In genomic region chr13:57016465-57017272, GRCm38 (mm10) we compare ENCODE assay signal across 17 mouse cellular contexts.
DNase-seq lines count a peak whose midpoint lies in the region; ATAC-seq lines count a peak whose summit lies in the region.
"Had no signal": no experiment of that assay in that cellular context is flagged by ENCODE, and none has a peak within 500 bp of the region (broad histone marks: within the 10 kb centered on the region; RNA-seq: fewer than 3 reads in every experiment).

No protein-coding gene starts in this region.

- H3K9me3 ChIP-seq in heart, embryonic 11.5 days (replicated peaks; ENCODE audit: control insufficient read depth, low read length) = no peaks in the 10 kb centered on the region
- H3K9me3 ChIP-seq in embryonic facial prominence, embryonic 12.5 days = no peaks in the 10 kb centered on the region
- no peaks in the 10 kb centered on the region for H3K9me3 ChIP-seq in midbrain, embryonic 11.5 days (ENCODE audit: control insufficient read depth, low read length)

- no peak overlapping the region for H3K4me2 ChIP-seq in heart, embryonic 11.5 days
- no peak overlapping the region for H3K4me2 ChIP-seq in embryonic facial prominence, embryonic 12.5 days (replicated peaks)
- H3K4me2 ChIP-seq in midbrain, embryonic 11.5 days = no peak overlapping the region

- no peak overlapping the region for H3K9ac ChIP-seq in heart, embryonic 11.5 days (ENCODE audit: low read depth, low read length)
- no peak overlapping the region for H3K9ac ChIP-seq in embryonic facial prominence, embryonic 12.5 days
- H3K9ac ChIP-seq in midbrain, embryonic 11.5 days (ENCODE audit: low read length) = no peak overlapping the region

- no peak overlapping the region for H3K4me3 ChIP-seq in heart, embryonic 11.5 days (ENCODE audit: low read depth, low read length)
- no peak overlapping the region for H3K4me3 ChIP-seq in embryonic facial prominence, embryonic 12.5 days
- no peak overlapping the region for H3K4me3 ChIP-seq in midbrain, embryonic 11.5 days (ENCODE audit: low read depth, low read length)

- 51% methylated on average over 13 of the region's 13 CpGs for WGBS in heart, embryonic 11.5 days (ENCODE audit: insufficient replicate concordance)
- WGBS in embryonic facial prominence, embryonic 12.5 days = 38% methylated on average over 13 of the region's 13 CpGs
- 58% methylated on average over 13 of the region's 13 CpGs for WGBS in midbrain, embryonic 11.5 days

- no peaks in the 10 kb centered on the region for H3K4me1 ChIP-seq in heart, embryonic 11.5 days (ENCODE audit: control insufficient read depth, insufficient read depth, low read length)
- peaks cover 12% of the 10 kb centered on the region for H3K4me1 ChIP-seq in embryonic facial prominence, embryonic 12.5 days
- no peaks in the 10 kb centered on the region; the same call in 1 of the 2 replicates for H3K4me1 ChIP-seq in midbrain, embryonic 11.5 days (ENCODE audit: control insufficient read depth, insufficient read depth, low read length)

- H3K36me3 ChIP-seq in heart, embryonic 11.5 days (ENCODE audit: control insufficient read depth, insufficient read depth, low read length) = no peaks in the 10 kb centered on the region
- no peaks in the 10 kb centered on the region for H3K36me3 ChIP-seq in embryonic facial prominence, embryonic 12.5 days
- no peaks in the 10 kb centered on the region for H3K36me3 ChIP-seq in midbrain, embryonic 11.5 days (ENCODE audit: control insufficient read depth, insufficient read depth, low read length)

- no peaks in the 10 kb centered on the region for H3K27me3 ChIP-seq in heart, embryonic 11.5 days (ENCODE audit: control insufficient read depth, insufficient read depth, low read length)
- H3K27me3 ChIP-seq in embryonic facial prominence, embryonic 12.5 days = peaks cover 4% of the 10 kb centered on the region; the same call in 1 of the 2 replicates
- no peaks in the 10 kb centered on the region for H3K27me3 ChIP-seq in midbrain, embryonic 11.5 days (ENCODE audit: control insufficient read depth, insufficient read depth, low read length)

- H3K27ac ChIP-seq in heart, embryonic 11.5 days (ENCODE audit: low read depth, low read length) = no peak overlapping the region
- peak overlapping the region; percentile 12; the same call in 1 of the 2 replicates for H3K27ac ChIP-seq in embryonic facial prominence, embryonic 12.5 days
- H3K27ac ChIP-seq in midbrain, embryonic 11.5 days (ENCODE audit: low read depth, low read length) = no peak overlapping the region

- ATAC-seq in heart, embryonic 11.5 days (replicated peaks; ENCODE audit: insufficient number of reproducible peaks, low FRiP score, low TSS enrichment) = no peak
- no peak for ATAC-seq in embryonic facial prominence, embryonic 12.5 days (ENCODE audit: insufficient number of reproducible peaks, insufficient read depth, low FRiP score, low TSS enrichment)
- ATAC-seq in midbrain, embryonic 11.5 days (ENCODE audit: low FRiP score) = no peak
- ATAC-seq in erythroid progenitor cell, adult 5-6 weeks (replicated peaks; ENCODE audit: low FRiP score, poor library complexity, severe bottlenecking) = no peak

- DNase-seq in heart, adult 11 months = peak; percentile 80
- peak; percentile 73 for DNase-seq in MN1 (ENCODE audit: low spot score)
- DNase-seq in midbrain, embryonic 11.5 days (ENCODE audit: low spot score, missing footprints) = peak; percentile 79
- no peak for DNase-seq in urinary bladder, adult 18-20 months (ENCODE audit: low spot score in 2 of 2)
- no peak for DNase-seq in layer of hippocampus, postnatal 25 days (ENCODE audit: extremely low spot score in 1 of 2, low spot score in 1 of 2)
- DNase-seq: adrenal gland, adult 8-10 months; cerebellum, adult 8-10 months; gastrocnemius, postnatal 14 days; heart, postnatal 36 days; kidney, adult 2 months; kidney, postnatal 25 days; liver; lung, adult 2 months; thymus, postnatal 14 days had no signal

Comparison
In these comparisons a context has a peak if more than half of its experiments do, and no peak if none do; other contexts are left out.
1. DNase-seq: peak in heart, adult 11 months (single experiment), MN1 (single experiment) and midbrain, embryonic 11.5 days (single experiment); none in urinary bladder, adult 18-20 months (0 of 2) and layer of hippocampus, postnatal 25 days (0 of 2).